Mouse (Mus musculus): ENCODE measurements at regions not wholly inside any gene's neighbourhood (a gene's known extent, or its start where the extent isn't known, plus 50 kb on each side); places are given as distances from the start of the nearest gene placed in this dataset.

DNA sequence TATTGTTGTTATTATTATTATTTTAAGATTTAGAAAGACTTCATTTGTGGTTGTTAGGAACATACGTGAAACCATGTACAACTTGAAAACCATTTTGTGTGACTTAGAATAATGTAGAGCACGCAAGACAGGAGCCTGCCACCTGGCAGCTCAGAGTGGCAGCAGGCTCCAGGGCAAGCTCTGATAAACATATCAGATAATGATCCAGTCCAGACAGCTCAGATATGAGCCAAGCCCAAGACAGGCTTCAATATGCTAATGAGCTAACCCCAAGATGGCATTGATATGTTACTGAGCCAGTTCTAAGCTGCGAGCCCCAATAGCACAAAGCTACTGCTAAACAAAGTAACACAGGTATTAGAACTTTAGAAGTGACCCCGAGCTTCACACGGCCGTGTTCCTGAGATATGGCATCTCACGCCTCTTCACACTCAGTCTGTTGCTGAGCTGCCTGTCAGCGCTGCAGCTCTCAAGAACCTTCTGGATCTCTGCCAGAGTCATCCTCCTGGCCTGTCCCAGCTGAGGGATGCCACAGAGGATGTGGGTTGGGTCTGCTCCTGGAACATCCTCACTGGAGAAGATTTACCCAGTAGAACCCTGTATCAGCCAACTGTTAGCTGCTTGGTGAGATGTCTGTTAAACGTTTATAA is 93.9 kb upstream of the Tgm3 start:
- DNase-seq (ENCODE audit: low read depth in 3 of 3, low spot score in 3 of 3) (no peak), ATAC-seq (ENCODE audit: insufficient read depth) (no peak)
- H3K4me3 ChIP-seq (ENCODE audit: insufficient read depth in 1 of 2, low read depth in 2 of 2, low read length in 2 of 2) = no peak overlapping the region
- H3K36me3 ChIP-seq (replicated peaks; ENCODE audit: control insufficient read depth, insufficient read depth, low read depth) = no peaks in the 10 kb centered on the region
- no peak overlapping the region for H3K9ac ChIP-seq (replicated peaks)
- no peak for TF ChIP-seq CTCF (IDR thresholded peaks at IDR 0.05; ENCODE audit: low read depth)
- TF ChIP-seq EP300 (IDR thresholded peaks at IDR 0.05; ENCODE audit: low read depth) = no peak
- H3K27ac ChIP-seq = no peak overlapping the region
- no peaks in the 10 kb centered on the region for H3K27me3 ChIP-seq (ENCODE audit: control insufficient read depth, insufficient read depth, low read length)
- no peaks in the 10 kb centered on the region for H3K4me1 ChIP-seq (replicated peaks; ENCODE audit: control insufficient read depth in 2 of 2, insufficient read depth in 2 of 2, low read length in 1 of 2)
- no peak overlapping the region for H3K4me2 ChIP-seq (ENCODE audit: low read depth)
- WGBS (ENCODE audit: insufficient replicate concordance) = 68% methylated on average over 9 of the region's 9 CpGs
- H3K9me3 ChIP-seq (ENCODE audit: control insufficient read depth, low read length) = no peaks in the 10 kb centered on the region

DNA sequence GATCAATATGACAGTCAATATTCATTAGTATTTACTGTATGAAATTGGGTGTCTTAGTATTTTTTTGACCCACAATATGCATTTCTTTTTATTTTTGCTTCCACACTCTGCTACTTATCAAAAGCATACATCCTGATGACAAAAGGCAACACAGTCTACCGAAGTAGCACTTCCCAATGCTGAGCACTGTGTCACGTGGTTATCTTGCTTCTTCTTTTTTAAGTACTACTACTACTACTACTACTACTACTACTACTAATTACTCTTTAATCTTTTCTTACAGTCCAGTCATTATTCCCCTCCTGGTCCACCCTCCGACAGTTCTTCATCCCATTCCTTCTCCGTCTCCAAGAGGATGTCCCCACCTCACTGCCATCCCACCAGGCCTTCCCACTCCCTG is 92.6 kb upstream of the Tgm3 start:
- DNase-seq (ENCODE audit: low read depth in 3 of 3, low spot score in 3 of 3) = no peak
- no peak overlapping the region for H3K4me3 ChIP-seq (ENCODE audit: insufficient read depth in 1 of 2, low read depth in 2 of 2, low read length in 2 of 2)
- H3K9ac ChIP-seq (replicated peaks) = no peak overlapping the region
- H3K27ac ChIP-seq = no peak overlapping the region
- no peaks in the 10 kb centered on the region for H3K4me1 ChIP-seq (replicated peaks; ENCODE audit: control insufficient read depth in 2 of 2, insufficient read depth in 2 of 2, low read length in 1 of 2)
- no peaks in the 10 kb centered on the region for H3K27me3 ChIP-seq (ENCODE audit: control insufficient read depth, insufficient read depth, low read length)
- ATAC-seq (ENCODE audit: insufficient read depth) = no peak
- 43% methylated on average over 4 of the region's 4 CpGs for WGBS (ENCODE audit: insufficient replicate concordance)
- no peak for TF ChIP-seq EP300 (IDR thresholded peaks at IDR 0.05; ENCODE audit: low read depth)
- no peak for TF ChIP-seq CTCF (IDR thresholded peaks at IDR 0.05; ENCODE audit: low read depth)
- H3K4me2 ChIP-seq (ENCODE audit: low read depth) = no peak overlapping the region
- no peaks in the 10 kb centered on the region for H3K9me3 ChIP-seq (ENCODE audit: control insufficient read depth, low read length)
- no peaks in the 10 kb centered on the region for H3K36me3 ChIP-seq (replicated peaks; ENCODE audit: control insufficient read depth, insufficient read depth, low read depth)

DNA sequence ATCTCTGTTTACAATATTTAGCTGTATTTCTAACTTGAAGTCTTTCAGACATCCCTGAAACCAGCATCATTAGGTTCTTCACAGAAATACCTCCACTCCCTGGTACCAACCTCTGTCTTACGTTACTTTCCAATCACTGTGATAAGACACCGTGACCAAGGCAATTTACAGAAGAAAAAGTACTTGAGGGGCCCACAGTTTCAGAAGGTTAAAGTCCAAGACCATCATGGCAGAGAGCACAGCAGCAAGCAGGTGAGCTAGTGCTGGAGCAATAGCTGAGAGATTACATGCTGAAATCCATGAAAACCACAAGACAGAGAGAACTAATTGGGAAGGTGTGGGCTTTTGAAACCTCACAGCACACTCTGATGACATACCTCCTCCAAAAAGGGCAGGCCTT is 84.9 kb upstream of the Tgm3 start:
- Histone ChIP-seq H3K4me1 (replicated peaks; ENCODE audit: control insufficient read depth in 2 of 2, insufficient read depth in 2 of 2, low read length in 1 of 2) (no peaks in the 10 kb centered on the region), H3K27ac (no peak overlapping the region), H3K4me2 (ENCODE audit: low read depth) (no peak overlapping the region), H3K27me3 (ENCODE audit: control insufficient read depth, insufficient read depth, low read length) (no peaks in the 10 kb centered on the region), H3K9me3 (ENCODE audit: control insufficient read depth, low read length) (no peaks in the 10 kb centered on the region), H3K4me3 (ENCODE audit: insufficient read depth in 1 of 2, low read depth in 2 of 2, low read length in 2 of 2) (no peak overlapping the region), H3K36me3 (replicated peaks; ENCODE audit: control insufficient read depth, insufficient read depth, low read depth) (no peaks in the 10 kb centered on the region), H3K9ac (replicated peaks) (no peak overlapping the region)
- DNase-seq (ENCODE audit: low read depth in 3 of 3, low spot score in 3 of 3) (no peak), ATAC-seq (ENCODE audit: insufficient read depth) (no peak)
- WGBS (ENCODE audit: insufficient replicate concordance) = 58% methylated on average over 2 of the region's 2 CpGs
- TF ChIP-seq EP300 (IDR thresholded peaks at IDR 0.05; ENCODE audit: low read depth) (no peak), CTCF (IDR thresholded peaks at IDR 0.05; ENCODE audit: low read depth) (no peak)

DNA sequence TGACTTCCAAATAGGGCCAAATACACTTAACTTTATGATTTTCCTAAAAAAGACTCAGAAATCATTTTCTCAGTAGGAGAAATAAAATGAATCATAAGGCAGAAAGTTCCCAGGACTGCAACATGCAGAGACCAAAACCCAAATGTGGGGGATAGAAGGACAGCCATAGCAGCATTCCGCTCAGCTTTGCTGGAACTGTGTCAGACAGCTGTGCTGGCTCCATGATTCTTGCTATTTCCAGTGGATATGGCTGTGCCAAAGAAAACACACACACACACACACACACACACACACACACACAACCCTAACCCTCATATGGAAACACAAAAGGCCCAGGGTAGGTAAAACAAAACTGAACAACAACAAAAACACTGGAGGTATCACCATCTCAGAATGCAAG is 78.6 kb upstream of the Tgm3 start:
- no peak for TF ChIP-seq CTCF (IDR thresholded peaks at IDR 0.05; ENCODE audit: low read depth)
- TF ChIP-seq EP300 (IDR thresholded peaks at IDR 0.05; ENCODE audit: low read depth) = no peak
- DNase-seq (ENCODE audit: low read depth in 3 of 3, low spot score in 3 of 3) = no peak
- no peaks in the 10 kb centered on the region for H3K4me1 ChIP-seq (replicated peaks; ENCODE audit: control insufficient read depth in 2 of 2, insufficient read depth in 2 of 2, low read length in 1 of 2)
- no peaks in the 10 kb centered on the region for H3K9me3 ChIP-seq (ENCODE audit: control insufficient read depth, low read length)
- no peak overlapping the region for H3K9ac ChIP-seq (replicated peaks)
- H3K4me3 ChIP-seq (ENCODE audit: insufficient read depth in 1 of 2, low read depth in 2 of 2, low read length in 2 of 2) = no peak overlapping the region
- no peaks in the 10 kb centered on the region for H3K36me3 ChIP-seq (replicated peaks; ENCODE audit: control insufficient read depth, insufficient read depth, low read depth)
- H3K27me3 ChIP-seq (ENCODE audit: control insufficient read depth, insufficient read depth, low read length) = no peaks in the 10 kb centered on the region
- no peak for ATAC-seq (ENCODE audit: insufficient read depth)
- no peak overlapping the region for H3K27ac ChIP-seq
- 79% methylated on average over 1 of the region's 1 CpGs for WGBS (ENCODE audit: insufficient replicate concordance)
- H3K4me2 ChIP-seq (ENCODE audit: low read depth) = no peak overlapping the region

DNA sequence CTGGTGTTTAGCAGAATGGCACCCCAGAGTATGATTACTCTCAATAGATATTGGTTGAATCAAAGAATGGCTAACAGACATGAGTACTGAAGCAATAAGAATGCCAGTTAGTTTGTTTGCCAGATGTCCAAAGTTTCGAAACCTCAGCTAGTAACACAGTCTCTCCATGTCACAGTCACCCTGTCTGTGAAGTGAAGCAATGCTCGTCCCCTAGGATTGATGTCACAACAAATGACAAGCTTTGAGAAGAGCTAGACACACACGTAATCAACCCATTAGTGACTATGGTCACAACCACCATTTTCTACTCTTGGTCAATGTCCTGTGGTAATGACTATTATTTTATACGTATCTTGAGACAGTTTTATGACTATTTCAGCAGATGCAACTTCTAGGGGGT is 69.3 kb upstream of the Tgm3 start:
- DNase-seq (ENCODE audit: low read depth in 3 of 3, low spot score in 3 of 3) (no peak), ATAC-seq (ENCODE audit: insufficient read depth) (no peak)
- 50% methylated on average over 4 of the region's 4 CpGs for WGBS (ENCODE audit: insufficient replicate concordance)
- no peaks in the 10 kb centered on the region for H3K9me3 ChIP-seq (ENCODE audit: control insufficient read depth, low read length)
- no peak overlapping the region for H3K9ac ChIP-seq (replicated peaks)
- no peak overlapping the region for H3K4me2 ChIP-seq (ENCODE audit: low read depth)
- no peaks in the 10 kb centered on the region for H3K27me3 ChIP-seq (ENCODE audit: control insufficient read depth, insufficient read depth, low read length)
- H3K36me3 ChIP-seq (replicated peaks; ENCODE audit: control insufficient read depth, insufficient read depth, low read depth) = no peaks in the 10 kb centered on the region
- no peak overlapping the region for H3K27ac ChIP-seq
- TF ChIP-seq EP300 (IDR thresholded peaks at IDR 0.05; ENCODE audit: low read depth) = no peak
- no peak for TF ChIP-seq CTCF (IDR thresholded peaks at IDR 0.05; ENCODE audit: low read depth)
- H3K4me3 ChIP-seq (ENCODE audit: insufficient read depth in 1 of 2, low read depth in 2 of 2, low read length in 2 of 2) = no peak overlapping the region
- no peaks in the 10 kb centered on the region for H3K4me1 ChIP-seq (replicated peaks; ENCODE audit: control insufficient read depth in 2 of 2, insufficient read depth in 2 of 2, low read length in 1 of 2)

Data from liver, embryonic 14.5 days (tissue).